Mouse (Mus musculus) hindbrain, embryonic 16.5 days (tissue): ENCODE results near the gene Nol12. TPM values are rescaled to one million over a fixed set of nuclear protein-coding genes. Genes with fewer than 3 reads are reported as not detected.

Source experiments
- ATAC-seq: fragments of 200-750 bp; cut with Nextera tagmentation; 2 replicates; pipeline ENCODE4 v1.8.0; 2017; ENCODE audit warnings: moderate TSS enrichment, moderate library complexity
- H3K27ac ChIP-seq: fragments of 300-500 bp; sonication (generic); 2 replicates; pipeline ENCODE4 v1.5.1; 2014; ENCODE audit warnings: low read depth, mild to moderate bottlenecking, control low read depth, low read length, moderate library complexity
- H3K27me3 ChIP-seq: fragments of 300-500 bp; sonication (generic); replicated peaks from 2 replicates; pipeline ENCODE4 v1.6.1; 2014; ENCODE audit warnings: low read length; ENCODE audit not compliant: control insufficient read depth, insufficient read depth
- H3K36me3 ChIP-seq: fragments of 300-500 bp; sonication (generic); 2 replicates; pipeline ENCODE4 v1.6.1; 2014; ENCODE audit warnings: mild to moderate bottlenecking, low read length, moderate library complexity, mixed read lengths; ENCODE audit not compliant: control insufficient read depth, insufficient read depth
- H3K4me1 ChIP-seq: fragments of 300-500 bp; sonication (generic); 2 replicates; pipeline ENCODE4 v1.6.1; 2014; ENCODE audit warnings: low read depth, low read length; ENCODE audit not compliant: control insufficient read depth, insufficient read depth
- H3K4me2 ChIP-seq: fragments of 300-500 bp; sonication (generic); 2 replicates; pipeline ENCODE4 v1.6.1; 2014; ENCODE audit warnings: mild to moderate bottlenecking, low read length, control low read depth, moderate library complexity
- H3K4me3 ChIP-seq: fragments of 300-500 bp; sonication (generic); 2 replicates; pipeline ENCODE4 v1.5.1; 2014; ENCODE audit warnings: mild to moderate bottlenecking, low read length, control low read depth, moderate library complexity
- H3K9ac ChIP-seq: fragments of 300-500 bp; sonication (generic); 2 replicates; pipeline ENCODE4 v1.6.1; 2014; ENCODE audit warnings: low read depth, mild to moderate bottlenecking, control low read depth, low read length, moderate library complexity
- H3K9me3 ChIP-seq: fragments of 300-500 bp; sonication (generic); 2 replicates; pipeline ENCODE4 v1.6.1; 2014; ENCODE audit warnings: mild to moderate bottlenecking, low read length, moderate library complexity; ENCODE audit not compliant: control insufficient read depth
- WGBS: fragments of 180-500 bp; shearing (Covaris S2); extraction: QIAGEN DNeasy Blood & Tissue Kit; methylation state at CpG from one replicate; pipeline ENCODE4 v1.1.7; 2014; 5-methylcytosine and 5-hydroxymethylcytosine counted together
- polyA plus RNA-seq: library from polyadenylated mRNA; unstranded; fragments of >200 nt; fragmentation: Nextera tagmentation; extraction: Ambion mirVana; gene quantifications from 2 replicates; pipeline ENCODE4 v1.2.1, GENCODE M21; 2015

The Nol12 gene
- polyA plus RNA-seq, 1 experiment from 2014 or later: 63.6 TPM

- peaks cover 6% of the 10 kb centered on the region for H3K27me3 ChIP-seq
- peak within 1 kb of the TSS; percentile 70 for H3K27ac ChIP-seq
- 4% methylated on average over 20 of the region's 20 CpGs for WGBS
- peak within 1 kb of the TSS; percentile 69 for H3K4me2 ChIP-seq
- H3K4me1 ChIP-seq: peaks cover 19% of the 10 kb centered on the region
- H3K9ac ChIP-seq: peak within 1 kb of the TSS; percentile 49
- no peaks in the 10 kb centered on the region for H3K9me3 ChIP-seq
- ATAC-seq: peak; percentile 63
- peak within 1 kb of the TSS; percentile 38 for H3K4me3 ChIP-seq
- H3K36me3 ChIP-seq: no peaks in the 10 kb centered on the region
Observed at GRCm38 (mm10) chr15:78926021-78926919, 8.5 kb upstream of the Nol12 start, which contains the start of gene Lgals1. Lgals1 (plus strand) TSS chr15:78926725.

GRCm38 (mm10) chr15:78927021-78927787, 7.5 kb upstream of the Nol12 start:
- Histone ChIP-seq H3K27ac (0 out of 2 replicates have a peak overlapping the region, but pooled peaks have one; percentile 39), H3K27me3 (peaks cover 6% of the 10 kb centered on the region), H3K4me1 (peaks cover 19% of the 10 kb centered on the region), H3K4me3 (peak overlapping the region; percentile 38), H3K9me3 (no peaks in the 10 kb centered on the region), H3K9ac (peak overlapping the region; percentile 33), H3K36me3 (no peaks in the 10 kb centered on the region), H3K4me2 (peak overlapping the region; percentile 69)
- no peak for ATAC-seq
- WGBS: 24% methylated on average over 15 of the region's 15 CpGs

GRCm38 (mm10) chr15:78927788-78928457, 6.8 kb upstream of the Nol12 start:
- Histone ChIP-seq H3K4me2 (peak overlapping the region; percentile 69), H3K4me1 (peaks cover 19% of the 10 kb centered on the region), H3K4me3 (peak overlapping the region; percentile 38), H3K27ac (0 out of 2 replicates have a peak overlapping the region, but pooled peaks have one; percentile 39), H3K36me3 (no peaks in the 10 kb centered on the region), H3K9me3 (no peaks in the 10 kb centered on the region), H3K9ac (peak overlapping the region; percentile 33), H3K27me3 (peaks cover 6% of the 10 kb centered on the region)
- no peak for ATAC-seq
- under 1% methylated on average over 24 of the region's 35 CpGs for WGBS

- Histone ChIP-seq H3K36me3 (no peaks in the 10 kb centered on the region), H3K27me3 (peaks cover 6% of the 10 kb centered on the region), H3K4me3 (no peak overlapping the region), H3K9me3 (no peaks in the 10 kb centered on the region), H3K4me1 (peaks cover 19% of the 10 kb centered on the region), H3K4me2 (peak overlapping the region; percentile 69), H3K9ac (peak overlapping the region; percentile 9; the same call in 1 of the 2 replicates), H3K27ac (no peak overlapping the region)
- ATAC-seq: no peak
- WGBS: 49% methylated on average over 8 of the region's 8 CpGs
Observed at GRCm38 (mm10) chr15:78928539-78928938, 6.2 kb upstream of the Nol12 start.

- no peak for ATAC-seq
Observed at GRCm38 (mm10) chr15:78930192-78930706, 4.5 kb upstream of the Nol12 start.

GRCm38 (mm10) chr15:78930801-78931426, 3.8 kb upstream of the Nol12 start:
- H3K9ac ChIP-seq: no peak overlapping the region
- no peaks in the 10 kb centered on the region for H3K36me3 ChIP-seq
- H3K4me2 ChIP-seq: no peak overlapping the region
- no peaks in the 10 kb centered on the region for H3K9me3 ChIP-seq
- ATAC-seq: no peak
- H3K4me1 ChIP-seq: peaks cover 22% of the 10 kb centered on the region
- H3K27me3 ChIP-seq: peaks cover 6% of the 10 kb centered on the region
- no peak overlapping the region for H3K4me3 ChIP-seq
- 86% methylated on average over 7 of the region's 7 CpGs for WGBS
- H3K27ac ChIP-seq: no peak overlapping the region

More at GRCm38 (mm10) chr15:78930192-78930706, 4.5 kb upstream of the Nol12 start:
- H3K4me2 ChIP-seq: no peak overlapping the region
- peaks cover 6% of the 10 kb centered on the region for H3K27me3 ChIP-seq
- H3K27ac ChIP-seq: no peak overlapping the region
- no peak overlapping the region for H3K4me3 ChIP-seq
- H3K9me3 ChIP-seq: no peaks in the 10 kb centered on the region
- H3K9ac ChIP-seq: no peak overlapping the region
- WGBS: 93% methylated on average over 6 of the region's 6 CpGs
- H3K4me1 ChIP-seq: peaks cover 19% of the 10 kb centered on the region
- no peaks in the 10 kb centered on the region for H3K36me3 ChIP-seq

- H3K4me3 ChIP-seq: no peak overlapping the region
- H3K9me3 ChIP-seq: no peaks in the 10 kb centered on the region
- no peak for ATAC-seq
- H3K27ac ChIP-seq: no peak overlapping the region
- peaks cover 6% of the 10 kb centered on the region for H3K27me3 ChIP-seq
- H3K4me1 ChIP-seq: peaks cover 20% of the 10 kb centered on the region
- H3K36me3 ChIP-seq: no peaks in the 10 kb centered on the region
- 32% methylated on average over 3 of the region's 3 CpGs for WGBS
- H3K4me2 ChIP-seq: no peak overlapping the region
- no peak overlapping the region for H3K9ac ChIP-seq
Observed at GRCm38 (mm10) chr15:78931577-78931976, 3.2 kb upstream of the Nol12 start.

GRCm38 (mm10) chr15:78936403-78936802, 1.7 kb downstream of the Nol12 start:
- no peak overlapping the region; the same call in 1 of the 2 replicates for H3K9ac ChIP-seq
- no peak for ATAC-seq
- no peak overlapping the region for H3K4me3 ChIP-seq
- H3K9me3 ChIP-seq: no peaks in the 10 kb centered on the region
- no peak overlapping the region for H3K4me2 ChIP-seq
- peaks cover 14% of the 10 kb centered on the region; the same call in 1 of the 2 replicates for H3K36me3 ChIP-seq
- H3K4me1 ChIP-seq: peaks cover 13% of the 10 kb centered on the region
- no peak overlapping the region for H3K27ac ChIP-seq
- 90% methylated on average over 12 of the region's 12 CpGs for WGBS
- H3K27me3 ChIP-seq: no peaks in the 10 kb centered on the region
